Mouse (Mus musculus): ENCODE data around the gene Anapc4.

GRCm38 (mm10) chr5:52865825-52866224, 32.0 kb downstream of the Anapc4 start:
- TF ChIP-seq GATA1 (IDR thresholded peaks at IDR 0.05; ENCODE audit: low read length) = no peak
- no peak for TF ChIP-seq TAL1 (IDR thresholded peaks at IDR 0.05; ENCODE audit: low read length)
